Mouse (Mus musculus): ENCODE data around the gene Tacc2. TPM values are rescaled to one million over a fixed set of nuclear protein-coding genes. Genes with fewer than 3 reads are reported as not detected.
"Not testable (repeated sequence)": the region's sequence is repeated elsewhere in the genome, so short reads cannot be mapped to it uniquely, and the experiment has no call there.

The Tacc2 gene
- polyA plus RNA-seq, 1 experiment from 2014 or later = 39.2 TPM

GRCm38 (mm10) chr7:130576981-130577380, 257 bp upstream of the Tacc2 start:
- H3K27me3 ChIP-seq (ENCODE audit: low read depth, poor library complexity, severe bottlenecking) = 0 out of 2 replicates have a peak, but pooled peaks cover 4% of the 10 kb centered on the region
- peak overlapping the region; percentile 31 for H3K4me3 ChIP-seq
- WGBS = 27% methylated on average over 10 of the region's 10 CpGs
- H3K4me1 ChIP-seq = peaks cover 11% of the 10 kb centered on the region
- H3K9me3 ChIP-seq (replicated peaks) = no peaks in the 10 kb centered on the region
- H3K36me3 ChIP-seq = no peaks in the 10 kb centered on the region
- H3K27ac ChIP-seq = no peak overlapping the region
- no peak for DNase-seq (ENCODE audit: low spot score)

- H3K9me3 ChIP-seq (replicated peaks) = no peaks in the 10 kb centered on the region
- H3K4me1 ChIP-seq = peaks cover 11% of the 10 kb centered on the region
- 0 out of 2 replicates have a peak, but pooled peaks cover 4% of the 10 kb centered on the region for H3K27me3 ChIP-seq (ENCODE audit: low read depth, poor library complexity, severe bottlenecking)
- no peak overlapping the region for H3K4me3 ChIP-seq
- no peak for DNase-seq (ENCODE audit: low spot score)
- WGBS = 89% methylated on average over 2 of the region's 2 CpGs
- H3K36me3 ChIP-seq = no peaks in the 10 kb centered on the region
- no peak overlapping the region for H3K27ac ChIP-seq
These were observed 828 bp downstream of the Tacc2 start for GRCm38 (mm10) chr7:130578066-130578465.

- no peaks in the 10 kb centered on the region for H3K36me3 ChIP-seq
- H3K4me3 ChIP-seq = no peak overlapping the region
- H3K4me1 ChIP-seq = peaks cover 11% of the 10 kb centered on the region
- H3K9me3 ChIP-seq (replicated peaks) = no peaks in the 10 kb centered on the region
- no peak for DNase-seq (ENCODE audit: low spot score)
- WGBS = 82% methylated on average over 5 of the region's 5 CpGs
- no peak overlapping the region for H3K27ac ChIP-seq
- 0 out of 2 replicates have a peak, but pooled peaks cover 4% of the 10 kb centered on the region for H3K27me3 ChIP-seq (ENCODE audit: low read depth, poor library complexity, severe bottlenecking)
These were observed 1.4 kb downstream of the Tacc2 start for GRCm38 (mm10) chr7:130578607-130579006.

GRCm38 (mm10) chr7:130586521-130587072, 9.4 kb downstream of the Tacc2 start:
- H3K36me3 ChIP-seq = no peaks in the 10 kb centered on the region
- DNase-seq (ENCODE audit: low spot score) = no peak
- 0 out of 2 replicates have a peak, but pooled peaks cover 4% of the 10 kb centered on the region for H3K27me3 ChIP-seq (ENCODE audit: low read depth, poor library complexity, severe bottlenecking)
- H3K4me3 ChIP-seq = no peak overlapping the region
- WGBS = 87% methylated on average over 2 of the region's 2 CpGs
- no peak overlapping the region for H3K27ac ChIP-seq
- H3K9me3 ChIP-seq (replicated peaks) = no peaks in the 10 kb centered on the region
- H3K4me1 ChIP-seq = no peaks in the 10 kb centered on the region

- Histone ChIP-seq H3K36me3 (no peaks in the 10 kb centered on the region), H3K9me3 (replicated peaks) (no peaks in the 10 kb centered on the region), H3K27me3 (ENCODE audit: low read depth, poor library complexity, severe bottlenecking) (0 out of 2 replicates have a peak, but pooled peaks cover 4% of the 10 kb centered on the region), H3K4me3 (no peak overlapping the region), H3K27ac (no peak overlapping the region), H3K4me1 (no peaks in the 10 kb centered on the region)
- no peak for DNase-seq (ENCODE audit: low spot score)
- 63% methylated on average over 13 of the region's 13 CpGs for WGBS
These were observed 13.0 kb downstream of the Tacc2 start for GRCm38 (mm10) chr7:130590081-130590828.

GRCm38 (mm10) chr7:130590845-130591437, 13.7 kb downstream of the Tacc2 start:
- no peaks in the 10 kb centered on the region for H3K4me1 ChIP-seq
- H3K9me3 ChIP-seq (replicated peaks) = no peaks in the 10 kb centered on the region
- H3K4me3 ChIP-seq = no peak overlapping the region
- 83% methylated on average over 8 of the region's 8 CpGs for WGBS
- no peaks in the 10 kb centered on the region for H3K36me3 ChIP-seq
- DNase-seq (ENCODE audit: low spot score) = no peak
- H3K27ac ChIP-seq = no peak overlapping the region
- H3K27me3 ChIP-seq (ENCODE audit: low read depth, poor library complexity, severe bottlenecking) = 0 out of 2 replicates have a peak, but pooled peaks cover 4% of the 10 kb centered on the region

- not testable (repeated sequence) for H3K4me1 ChIP-seq; H3K9me3 ChIP-seq (replicated peaks); H3K27me3 ChIP-seq (ENCODE audit: low read depth, poor library complexity, severe bottlenecking); DNase-seq (ENCODE audit: low spot score); H3K27ac ChIP-seq; H3K4me3 ChIP-seq; H3K36me3 ChIP-seq
- no CpG with 5 or more reads among the region's 11 CpGs for WGBS
These were observed 15.7 kb downstream of the Tacc2 start for GRCm38 (mm10) chr7:130592975-130593374.

- not testable (repeated sequence) for H3K27me3 ChIP-seq (ENCODE audit: low read depth, poor library complexity, severe bottlenecking); H3K27ac ChIP-seq; H3K9me3 ChIP-seq (replicated peaks); DNase-seq (ENCODE audit: low spot score); H3K4me3 ChIP-seq; H3K4me1 ChIP-seq; H3K36me3 ChIP-seq
- 78% methylated on average over 8 of the region's 11 CpGs for WGBS
These were observed 16.4 kb downstream of the Tacc2 start for GRCm38 (mm10) chr7:130593375-130594239.

GRCm38 (mm10) chr7:130596079-130596855, 19.0 kb downstream of the Tacc2 start:
- 54% methylated on average over 9 of the region's 19 CpGs for WGBS
- not testable (repeated sequence) for H3K4me3 ChIP-seq; DNase-seq (ENCODE audit: low spot score); H3K27ac ChIP-seq; H3K4me1 ChIP-seq; H3K36me3 ChIP-seq; H3K9me3 ChIP-seq (replicated peaks)
- peaks cover 14% of the 10 kb centered on the region; the same call in 1 of the 2 replicates for H3K27me3 ChIP-seq (ENCODE audit: low read depth, poor library complexity, severe bottlenecking)

- H3K27me3 ChIP-seq (ENCODE audit: low read depth, poor library complexity, severe bottlenecking) = peaks cover 14% of the 10 kb centered on the region; the same call in 1 of the 2 replicates
These were observed 20.3 kb downstream of the Tacc2 start for GRCm38 (mm10) chr7:130597546-130597945.

GRCm38 (mm10) chr7:130600074-130600473, 22.8 kb downstream of the Tacc2 start:
- no peak for DNase-seq (ENCODE audit: low spot score)
- Histone ChIP-seq H3K4me1 (0 out of 2 replicates have a peak, but pooled peaks cover 3% of the 10 kb centered on the region), H3K36me3 (no peaks in the 10 kb centered on the region), H3K4me3 (no peak overlapping the region), H3K27me3 (ENCODE audit: low read depth, poor library complexity, severe bottlenecking) (peaks cover 19% of the 10 kb centered on the region; the same call in 1 of the 2 replicates), H3K27ac (no peak overlapping the region), H3K9me3 (replicated peaks) (no peaks in the 10 kb centered on the region)
- 80% methylated on average over 3 of the region's 3 CpGs for WGBS

More at GRCm38 (mm10) chr7:130597546-130597945, 20.3 kb downstream of the Tacc2 start:
- 0 out of 2 replicates have a peak, but pooled peaks cover 3% of the 10 kb centered on the region for H3K4me1 ChIP-seq
- no peaks in the 10 kb centered on the region for H3K36me3 ChIP-seq
- DNase-seq (ENCODE audit: low spot score) = no peak
- H3K4me3 ChIP-seq = no peak overlapping the region
- H3K27ac ChIP-seq = no peak overlapping the region
- H3K9me3 ChIP-seq (replicated peaks) = no peaks in the 10 kb centered on the region
- WGBS = 78% methylated on average over 6 of the region's 6 CpGs

GRCm38 (mm10) chr7:130600546-130600945, 23.3 kb downstream of the Tacc2 start:
- 0 out of 2 replicates have a peak, but pooled peaks cover 3% of the 10 kb centered on the region for H3K4me1 ChIP-seq
- 82% methylated on average over 2 of the region's 2 CpGs for WGBS
- H3K4me3 ChIP-seq = no peak overlapping the region
- no peak overlapping the region for H3K27ac ChIP-seq
- peaks cover 19% of the 10 kb centered on the region; the same call in 1 of the 2 replicates for H3K27me3 ChIP-seq (ENCODE audit: low read depth, poor library complexity, severe bottlenecking)
- H3K36me3 ChIP-seq = no peaks in the 10 kb centered on the region
- no peak for DNase-seq (ENCODE audit: low spot score)
- no peaks in the 10 kb centered on the region for H3K9me3 ChIP-seq (replicated peaks)
